Mouse (Mus musculus) E14TG2a.4 (cell line): ENCODE data around the gene Pramel3.
"Not testable (repeated sequence)": the region's sequence is repeated elsewhere in the genome, so short reads cannot be mapped to it uniquely, and the experiment has no call there.

Experiments
- CTCF ChIP-seq: conservative IDR thresholded peaks from 2 replicates; pipeline ENCODE4 v1.5.1; 2014; ENCODE audit warnings: low read length
- NANOG ChIP-seq: IDR thresholded peaks from 2 replicates; pipeline ENCODE4 v1.6.1; 2014; ENCODE audit warnings: borderline replicate concordance, low read length, mixed read lengths

- TF ChIP-seq CTCF, NANOG: not testable (repeated sequence)
Measured at GRCm38 (mm10) chrX:135361943-135362342, 59.8 kb downstream of the Pramel3 start.
